Mouse (Mus musculus): ENCODE results near the gene Vmn2r59.
"Not testable (repeated sequence)": the region's sequence is repeated elsewhere in the genome, so short reads cannot be mapped to it uniquely, and the experiment has no call there.

Gene Vmn2r59

DNA sequence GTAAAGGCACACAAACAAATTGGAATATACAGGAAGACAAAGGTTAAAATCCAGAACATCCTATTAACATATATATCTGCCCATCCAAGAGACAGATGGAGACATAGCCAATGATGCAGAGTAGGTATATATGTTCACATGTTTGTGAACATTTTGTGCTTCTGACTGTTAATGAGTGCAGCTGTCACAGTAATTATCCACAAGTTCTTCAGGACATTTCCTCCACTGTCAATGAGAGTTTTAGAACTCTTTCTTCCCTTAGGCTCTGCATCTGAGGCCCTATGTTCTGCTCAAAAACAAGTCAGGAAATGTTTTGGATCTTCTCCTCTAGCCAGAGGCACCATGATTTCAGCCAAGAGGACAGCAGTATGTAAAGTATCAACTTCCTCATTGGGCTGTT is at the start of gene Vmn2r59:
Gene Vmn2r59 (minus strand): TSS at position 101 of the 400 bp plus-strand sequence.
- no peak for DNase-seq

DNA sequence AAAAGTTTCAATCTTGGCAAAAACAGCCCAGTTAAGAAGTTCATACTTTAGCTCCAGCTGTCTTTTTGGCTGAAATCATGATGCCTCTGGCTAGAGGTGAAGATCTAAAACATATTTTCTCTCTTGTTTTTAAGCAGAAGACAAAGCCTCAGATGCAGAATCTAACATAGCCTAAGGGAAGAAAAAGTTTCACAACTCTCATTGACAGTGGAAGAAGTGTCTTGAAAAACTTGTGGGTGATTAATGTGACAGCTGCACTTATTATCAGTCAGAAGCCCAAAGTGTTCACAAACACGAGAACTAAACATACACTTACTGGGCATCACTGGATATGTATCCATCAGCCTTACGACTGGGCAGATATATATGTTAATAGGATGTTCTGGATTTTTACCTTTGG is 48.6 kb upstream of the Vmn2r59 start, which contains the start of gene Vmn2r60:
Gene Vmn2r60 (plus strand): TSS at position 301 of the 400 bp plus-strand sequence.
- DNase-seq, result no peak

DNA sequence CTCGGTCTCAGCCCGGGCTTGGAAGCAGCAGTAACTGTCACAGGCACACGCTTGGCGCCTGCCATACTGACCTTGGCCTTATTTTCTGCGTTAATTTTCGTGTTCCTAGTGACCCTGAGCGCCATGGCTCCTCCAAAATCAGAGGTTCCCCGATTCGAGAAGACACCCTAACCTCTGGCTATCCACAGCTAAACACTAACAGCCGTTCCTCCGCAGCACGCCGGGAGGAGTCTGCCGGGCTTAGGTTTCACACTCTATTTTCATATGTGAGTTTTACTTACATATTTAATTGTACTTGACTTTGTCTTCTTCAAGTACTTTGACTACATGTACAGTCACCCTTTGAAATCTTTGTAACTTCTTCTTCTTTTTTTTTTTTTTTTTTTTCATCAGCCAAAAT is 48.2 kb upstream of the Vmn2r59 start:
- not testable (repeated sequence) for DNase-seq

Measured in cerebellum, adult 8-10 months (tissue).